Mouse (Mus musculus): Measurements from ENCODE around the gene Tlr12. TPM values are rescaled to one million over a fixed set of nuclear protein-coding genes. Genes with fewer than 3 reads are reported as not detected.

Tlr12 gene
- polyA plus RNA-seq, 1 experiment from 2014 or later = 1.0 TPM

GRCm38 (mm10) chr4:128646762-128647161 lies 28.3 kb upstream of the Tlr12 start:
- Histone ChIP-seq H3K4me3 (replicated peaks) (no peak overlapping the region), H3K4me1 (replicated peaks) (0 out of 2 replicates have a peak, but pooled peaks cover 5% of the 10 kb centered on the region), H3K4me2 (replicated peaks) (no peak overlapping the region), H3K36me3 (no peaks in the 10 kb centered on the region), H3K9me3 (no peaks in the 10 kb centered on the region), H3K9ac (replicated peaks) (no peak overlapping the region), H3K27me3 (no peaks in the 10 kb centered on the region), H3K27ac (no peak overlapping the region)
- 66% methylated on average over 7 of the region's 7 CpGs for WGBS
- ATAC-seq = no peak

GRCm38 (mm10) chr4:128645896-128646295 lies 27.5 kb upstream of the Tlr12 start:
- H3K9me3 ChIP-seq = no peaks in the 10 kb centered on the region
- H3K4me2 ChIP-seq (replicated peaks) = no peak overlapping the region
- 86% methylated on average over 6 of the region's 6 CpGs for WGBS
- no peak overlapping the region for H3K9ac ChIP-seq (replicated peaks)
- H3K4me1 ChIP-seq (replicated peaks) = 0 out of 2 replicates have a peak, but pooled peaks cover 2% of the 10 kb centered on the region
- H3K4me3 ChIP-seq (replicated peaks) = no peak overlapping the region
- H3K27me3 ChIP-seq = no peaks in the 10 kb centered on the region
- ATAC-seq = no peak
- no peak overlapping the region for H3K27ac ChIP-seq
- no peaks in the 10 kb centered on the region for H3K36me3 ChIP-seq

GRCm38 (mm10) chr4:128641766-128642717 lies 23.6 kb upstream of the Tlr12 start:
- Histone ChIP-seq H3K4me1 (replicated peaks) (peaks cover 5% of the 10 kb centered on the region; the same call in 1 of the 2 replicates), H3K36me3 (no peaks in the 10 kb centered on the region), H3K9me3 (no peaks in the 10 kb centered on the region), H3K9ac (replicated peaks) (no peak overlapping the region), H3K4me2 (replicated peaks) (no peak overlapping the region), H3K27ac (no peak overlapping the region), H3K27me3 (no peaks in the 10 kb centered on the region), H3K4me3 (replicated peaks) (no peak overlapping the region)
- no peak for ATAC-seq
- 61% methylated on average over 23 of the region's 23 CpGs for WGBS

- 85% methylated on average over 18 of the region's 18 CpGs for WGBS
- H3K27ac ChIP-seq = no peak overlapping the region
- no peak for ATAC-seq
Measured at GRCm38 (mm10) chr4:128638265-128638923, 20.0 kb upstream of the Tlr12 start.

GRCm38 (mm10) chr4:128637250-128637649 lies 18.8 kb upstream of the Tlr12 start:
- Histone ChIP-seq H3K27me3 (no peaks in the 10 kb centered on the region), H3K4me1 (replicated peaks) (peaks cover 15% of the 10 kb centered on the region), H3K27ac (no peak overlapping the region), H3K4me3 (replicated peaks) (no peak overlapping the region), H3K9me3 (no peaks in the 10 kb centered on the region), H3K36me3 (no peaks in the 10 kb centered on the region), H3K4me2 (replicated peaks) (no peak overlapping the region), H3K9ac (replicated peaks) (no peak overlapping the region)
- 57% methylated on average over 11 of the region's 11 CpGs for WGBS
- no peak for ATAC-seq

More at GRCm38 (mm10) chr4:128638265-128638923, 20.0 kb upstream of the Tlr12 start:
- Histone ChIP-seq H3K36me3 (no peaks in the 10 kb centered on the region), H3K9me3 (no peaks in the 10 kb centered on the region), H3K4me3 (replicated peaks) (no peak overlapping the region), H3K9ac (replicated peaks) (no peak overlapping the region), H3K4me2 (replicated peaks) (no peak overlapping the region), H3K4me1 (replicated peaks) (peaks cover 15% of the 10 kb centered on the region), H3K27me3 (no peaks in the 10 kb centered on the region)

- Histone ChIP-seq H3K36me3 (no peaks in the 10 kb centered on the region), H3K4me3 (replicated peaks) (no peak overlapping the region), H3K4me1 (replicated peaks) (peaks cover 15% of the 10 kb centered on the region), H3K9me3 (no peaks in the 10 kb centered on the region), H3K27me3 (no peaks in the 10 kb centered on the region), H3K4me2 (replicated peaks) (no peak overlapping the region), H3K27ac (peak overlapping the region; percentile 7; the same call in 1 of the 2 replicates), H3K9ac (replicated peaks) (no peak overlapping the region)
- no peak for ATAC-seq
- 62% methylated on average over 10 of the region's 10 CpGs for WGBS
Measured at GRCm38 (mm10) chr4:128635894-128636585, 17.6 kb upstream of the Tlr12 start.

GRCm38 (mm10) chr4:128635451-128635850 lies 17.0 kb upstream of the Tlr12 start:
- WGBS = 77% methylated on average over 7 of the region's 7 CpGs
- ATAC-seq = no peak

GRCm38 (mm10) chr4:128621109-128621508 lies 2.7 kb upstream of the Tlr12 start:
- no peak overlapping the region for H3K4me2 ChIP-seq (replicated peaks)
- H3K4me3 ChIP-seq (replicated peaks) = no peak overlapping the region
- H3K27me3 ChIP-seq = no peaks in the 10 kb centered on the region
- no peak overlapping the region for H3K27ac ChIP-seq
- WGBS = 91% methylated on average over 8 of the region's 8 CpGs
- no peaks in the 10 kb centered on the region for H3K4me1 ChIP-seq (replicated peaks)
- no peak overlapping the region for H3K9ac ChIP-seq (replicated peaks)
- no peaks in the 10 kb centered on the region for H3K36me3 ChIP-seq
- ATAC-seq = no peak
- no peaks in the 10 kb centered on the region; the same call in 1 of the 2 replicates for H3K9me3 ChIP-seq

More at GRCm38 (mm10) chr4:128635451-128635850, 17.0 kb upstream of the Tlr12 start:
- H3K9me3 ChIP-seq = no peaks in the 10 kb centered on the region
- no peaks in the 10 kb centered on the region for H3K27me3 ChIP-seq
- peaks cover 15% of the 10 kb centered on the region for H3K4me1 ChIP-seq (replicated peaks)
- no peak overlapping the region for H3K4me3 ChIP-seq (replicated peaks)
- no peaks in the 10 kb centered on the region for H3K36me3 ChIP-seq
- H3K4me2 ChIP-seq (replicated peaks) = no peak overlapping the region
- H3K9ac ChIP-seq (replicated peaks) = no peak overlapping the region
- no peak overlapping the region for H3K27ac ChIP-seq

GRCm38 (mm10) chr4:128620572-128620971 lies 2.2 kb upstream of the Tlr12 start:
- H3K4me1 ChIP-seq (replicated peaks) = no peaks in the 10 kb centered on the region
- no peak overlapping the region for H3K9ac ChIP-seq (replicated peaks)
- no peak overlapping the region for H3K4me3 ChIP-seq (replicated peaks)
- WGBS = 87% methylated on average over 6 of the region's 6 CpGs
- no peaks in the 10 kb centered on the region; the same call in 1 of the 2 replicates for H3K9me3 ChIP-seq
- H3K27ac ChIP-seq = no peak overlapping the region
- H3K27me3 ChIP-seq = no peaks in the 10 kb centered on the region
- no peak for ATAC-seq
- H3K36me3 ChIP-seq = no peaks in the 10 kb centered on the region
- H3K4me2 ChIP-seq (replicated peaks) = no peak overlapping the region

- 55% methylated on average over 2 of the region's 2 CpGs for WGBS
- Histone ChIP-seq H3K27me3 (no peaks in the 10 kb centered on the region), H3K4me3 (replicated peaks) (no peak overlapping the region), H3K9ac (replicated peaks) (no peak overlapping the region), H3K27ac (no peak overlapping the region), H3K4me1 (replicated peaks) (no peaks in the 10 kb centered on the region), H3K9me3 (no peaks in the 10 kb centered on the region), H3K4me2 (replicated peaks) (no peak overlapping the region), H3K36me3 (no peaks in the 10 kb centered on the region)
- no peak for ATAC-seq
Measured at GRCm38 (mm10) chr4:128618963-128619362, 544 bp upstream of the Tlr12 start.

- Histone ChIP-seq H3K9ac (replicated peaks) (no peak overlapping the region), H3K4me2 (replicated peaks) (no peak overlapping the region), H3K36me3 (no peaks in the 10 kb centered on the region), H3K27me3 (no peaks in the 10 kb centered on the region), H3K4me1 (replicated peaks) (no peaks in the 10 kb centered on the region), H3K9me3 (no peaks in the 10 kb centered on the region), H3K27ac (no peak overlapping the region), H3K4me3 (replicated peaks) (no peak overlapping the region)
- ATAC-seq = no peak
- WGBS = 67% methylated on average over 17 of the region's 17 CpGs
Measured at GRCm38 (mm10) chr4:128617363-128618120, 877 bp downstream of the Tlr12 start.
